Mouse (Mus musculus): ENCODE measurements at regions not wholly inside any gene's neighbourhood (a gene's known extent, or its start where the extent isn't known, plus 50 kb on each side); places are given as distances from the start of the nearest gene placed in this dataset.

DNA sequence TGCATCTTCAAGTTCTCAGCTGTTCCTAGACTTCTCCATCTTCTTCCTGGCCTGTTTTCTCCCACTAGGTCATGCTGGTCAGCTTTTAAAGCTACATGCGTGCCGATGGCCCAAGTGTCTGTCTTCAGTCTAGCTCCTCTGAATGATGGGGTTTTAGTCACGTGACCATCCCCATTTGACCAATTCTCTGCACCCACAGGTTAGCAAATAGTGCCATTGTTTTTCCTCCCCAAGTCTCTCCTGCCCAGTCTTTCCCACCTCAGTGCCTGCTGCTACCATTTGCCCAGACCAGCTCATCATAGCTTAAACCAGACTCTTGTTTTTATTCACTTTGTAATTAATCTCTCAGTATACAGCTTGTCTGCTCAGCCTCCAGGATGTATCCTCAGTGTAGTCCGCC is 62.3 kb downstream of the Zfp706 start:
- no peak for DNase-seq

DNA sequence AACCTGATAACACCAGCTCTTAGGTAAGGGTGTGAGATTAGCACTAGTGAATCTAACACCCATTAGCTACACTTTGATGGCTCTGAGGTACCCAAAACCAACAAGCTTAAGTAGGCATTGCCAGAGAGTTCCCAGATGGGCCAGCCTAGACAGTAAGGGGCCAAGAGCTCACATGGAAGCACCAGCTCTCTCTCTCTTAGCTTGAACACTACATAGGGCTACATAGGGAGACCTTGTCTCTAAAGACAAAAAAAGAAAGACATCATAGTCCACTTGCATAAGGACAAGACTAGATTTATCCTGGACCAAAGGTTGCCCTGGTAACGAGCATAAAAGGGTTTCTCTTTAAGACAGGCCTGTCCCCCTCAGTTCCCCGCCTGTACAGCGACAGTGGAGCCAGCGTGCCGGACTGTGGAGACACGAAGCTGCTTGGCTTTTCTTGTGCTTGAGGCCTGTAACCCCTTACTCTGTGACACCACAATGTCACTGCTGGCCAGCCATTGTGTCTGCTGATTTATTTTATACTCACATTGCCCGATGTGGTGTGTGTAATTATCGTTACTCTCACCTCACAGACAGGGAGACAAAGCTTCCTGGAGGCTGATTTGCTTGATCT is 62.9 kb downstream of the Zfp706 start:
- no peak for DNase-seq

DNA sequence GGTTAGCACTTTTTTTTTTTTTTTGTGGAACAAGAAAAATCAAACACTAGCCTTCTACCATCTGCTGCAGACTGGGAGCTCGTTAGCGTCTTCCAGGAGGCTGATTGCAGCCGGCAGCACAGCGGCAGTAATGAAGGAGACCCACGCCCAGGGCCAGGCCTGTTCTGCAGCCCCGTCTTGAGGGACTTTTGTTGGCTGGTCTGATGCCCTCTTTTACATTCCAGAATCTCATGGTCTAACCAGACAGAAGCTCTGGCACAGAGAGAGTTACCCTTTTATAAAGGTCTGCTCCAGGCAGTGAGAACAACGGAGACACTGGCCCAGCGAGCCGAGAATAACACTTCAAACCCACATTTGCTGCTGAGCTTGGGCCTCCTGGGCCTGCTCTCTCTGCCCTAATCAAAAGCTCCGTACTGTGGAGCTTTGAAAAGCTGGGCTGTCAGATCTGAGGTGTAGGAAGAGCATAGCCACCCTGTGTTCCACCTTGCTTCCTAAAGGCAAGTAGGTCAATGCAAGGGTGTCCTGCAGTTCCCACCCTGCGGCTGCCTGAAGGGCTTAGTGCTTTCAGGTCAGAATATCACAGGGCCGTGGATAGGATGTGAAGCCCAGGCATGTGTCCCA is 64.0 kb downstream of the Zfp706 start:
- no peak for DNase-seq

DNA sequence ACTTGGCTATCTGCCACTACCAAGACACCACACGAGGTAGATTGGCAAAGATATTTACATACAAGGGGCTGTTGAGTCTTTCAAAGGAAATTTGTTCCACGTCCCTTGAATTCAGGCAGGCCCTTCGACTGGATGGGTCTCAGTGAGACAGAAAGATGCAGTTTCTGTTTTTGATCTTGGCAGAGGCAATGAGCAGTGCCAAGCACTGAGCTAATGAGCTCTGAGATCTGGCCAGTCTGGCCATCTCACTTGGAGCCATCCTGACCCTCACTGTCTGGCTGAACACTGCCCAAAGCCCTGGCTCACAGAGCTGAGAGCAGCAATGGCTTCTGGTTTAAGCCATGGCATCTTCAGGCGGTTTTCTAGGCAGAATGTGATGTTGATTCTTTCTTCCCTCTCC is 65.3 kb downstream of the Zfp706 start:
- DNase-seq = no peak

DNA sequence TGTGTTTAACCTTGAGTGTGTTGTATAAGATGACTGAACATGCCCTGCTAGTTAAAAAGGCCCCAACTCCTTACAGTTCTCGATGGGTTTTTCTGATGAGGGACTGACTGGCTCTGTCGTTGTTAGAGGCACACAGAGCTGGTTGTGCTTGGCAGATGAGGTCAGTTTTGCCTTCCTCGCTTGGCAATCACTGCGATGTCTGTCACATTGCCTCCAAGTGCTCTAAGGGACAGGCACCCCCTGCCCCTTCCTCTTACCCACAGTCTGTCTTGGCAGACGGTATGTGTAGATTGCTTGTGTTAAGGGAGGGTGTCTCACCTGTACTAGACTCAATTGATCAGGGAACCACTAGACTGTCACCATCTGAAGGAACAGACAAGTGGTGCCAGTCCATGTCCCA is 65.8 kb downstream of the Zfp706 start:
- DNase-seq = no peak

DNA sequence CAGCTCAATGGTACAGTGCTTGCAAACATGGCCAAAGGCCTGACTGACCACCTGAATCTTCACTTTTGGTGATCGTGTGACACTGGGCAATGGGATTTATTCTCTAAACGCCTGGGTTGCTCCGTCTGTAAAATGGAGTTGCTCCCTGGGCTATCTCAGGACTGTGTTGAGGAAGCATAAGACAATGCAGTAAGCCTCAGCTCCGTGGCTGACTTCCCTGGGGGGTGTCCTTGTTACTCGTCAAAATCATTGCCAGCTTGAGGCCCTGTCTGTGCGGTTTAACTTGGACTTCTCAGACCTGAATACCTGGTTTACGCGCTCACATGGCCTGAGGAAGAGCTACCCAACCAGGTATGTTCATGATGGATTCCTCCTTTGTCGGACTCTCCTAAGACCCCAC is 68.0 kb downstream of the Zfp706 start:
- no peak for DNase-seq

DNA sequence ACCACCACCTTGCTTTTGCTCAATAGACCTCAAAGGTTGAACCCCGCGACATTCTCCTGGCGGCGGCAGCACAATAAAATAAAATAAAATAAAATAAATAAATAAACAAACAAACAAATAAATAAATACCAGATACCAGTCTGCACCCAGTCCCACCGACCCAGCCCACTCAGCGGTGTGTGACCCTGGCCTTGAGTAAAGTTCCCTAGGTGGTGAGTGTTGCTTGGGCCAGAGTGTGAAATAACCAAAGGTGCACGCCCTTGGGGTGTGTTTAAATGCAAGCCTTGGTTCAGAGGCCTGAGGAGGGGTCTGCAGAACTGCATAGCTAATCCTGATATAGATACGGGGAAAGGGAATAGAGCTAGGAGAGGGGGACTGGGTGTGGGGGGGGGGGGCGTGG is 68.4 kb downstream of the Zfp706 start:
- DNase-seq = no peak

DNA sequence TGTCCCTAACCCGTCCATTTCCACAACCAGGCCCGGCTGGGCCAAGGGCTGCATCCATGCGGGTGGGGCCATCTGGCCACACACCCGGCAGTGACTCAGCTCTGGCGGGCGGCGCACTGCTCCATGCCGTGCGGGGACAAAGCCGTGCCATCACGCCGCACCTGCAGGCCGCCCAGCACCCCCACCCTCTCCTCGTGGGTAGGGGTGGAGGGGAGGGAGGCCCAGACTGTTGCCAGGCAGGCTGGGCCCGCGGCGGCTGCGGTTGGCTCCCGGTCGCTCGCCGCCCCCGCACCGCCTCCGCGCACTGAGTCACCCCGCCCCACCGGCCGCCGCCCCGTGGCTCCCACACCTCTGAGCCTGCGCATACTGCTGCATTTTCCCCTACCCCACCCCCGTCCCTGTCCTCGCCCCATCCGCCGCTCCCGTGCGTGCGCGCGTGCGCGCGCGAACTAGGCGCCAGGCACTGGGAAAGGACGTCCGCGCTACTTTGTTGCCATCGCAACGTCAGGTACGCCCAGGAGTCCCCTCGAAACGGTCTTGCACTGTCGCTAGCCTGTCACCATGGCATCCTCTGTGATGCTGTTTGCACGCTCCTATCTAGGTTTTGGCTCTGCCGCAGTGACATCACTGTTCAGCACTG is 68.9 kb downstream of the Zfp706 start:
- DNase-seq = peak; percentile 97

DNA sequence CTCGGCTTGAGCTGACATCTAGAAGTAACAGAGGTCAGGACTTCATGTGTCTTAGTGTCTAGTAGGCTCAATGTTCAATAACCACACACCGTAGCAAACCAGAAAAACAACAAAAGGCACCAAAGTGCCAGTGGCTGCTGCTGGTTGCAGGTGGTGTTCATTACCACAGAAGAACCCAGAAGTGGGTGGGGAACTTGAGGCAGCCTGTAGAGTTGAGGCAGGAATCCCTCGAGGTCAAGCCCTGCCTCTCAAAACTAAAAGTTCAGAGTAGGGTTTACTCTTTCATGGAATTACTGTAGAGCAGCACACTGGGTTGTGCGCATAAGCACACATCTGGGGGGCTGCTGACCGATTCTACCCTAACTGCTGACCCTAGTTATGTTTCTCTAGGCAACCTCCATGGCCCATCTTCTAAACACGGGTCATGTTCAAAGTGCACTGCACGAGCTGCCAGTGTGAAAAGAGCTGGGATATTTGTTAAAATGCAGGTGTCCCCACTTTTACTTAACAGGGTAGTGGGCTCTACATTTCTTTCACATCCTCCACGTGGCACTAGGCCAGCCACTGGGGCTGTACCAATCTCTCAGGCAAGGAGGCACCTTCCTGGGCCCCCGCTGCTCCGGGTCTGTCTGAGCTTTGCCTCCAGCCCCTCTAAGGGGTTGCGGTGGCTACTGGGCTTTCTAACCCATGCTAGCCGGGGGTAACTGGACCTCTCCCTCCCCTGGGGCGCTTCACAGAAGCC is 69.6 kb downstream of the Zfp706 start:
- no peak for DNase-seq

DNA sequence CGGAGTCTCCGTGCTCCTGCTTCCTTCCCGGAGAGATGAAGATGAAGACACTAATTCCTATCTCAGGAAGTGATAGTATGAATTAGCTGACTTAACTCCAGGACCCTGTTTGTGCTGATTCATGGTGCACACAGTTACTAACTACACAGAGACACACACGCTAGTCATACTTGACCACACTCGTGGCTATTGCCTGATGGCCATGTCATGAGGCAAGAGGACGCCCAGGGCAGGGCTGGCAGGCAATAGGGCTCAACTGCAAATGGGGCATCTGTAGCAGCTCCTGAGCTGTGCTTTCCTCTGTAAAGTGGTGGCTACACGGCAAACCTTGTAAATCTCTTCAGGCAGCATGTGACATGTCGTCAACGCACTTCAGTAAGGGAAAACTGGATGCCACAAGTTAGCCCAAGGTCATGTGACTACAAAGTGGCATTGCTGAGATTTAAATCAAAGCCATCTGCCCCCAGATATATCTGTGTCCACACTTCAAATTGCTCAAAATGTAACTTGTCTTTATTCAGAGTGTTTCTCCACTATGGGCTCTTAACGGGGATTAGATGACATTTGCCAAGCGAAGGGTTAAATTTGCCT is 70.4 kb downstream of the Zfp706 start:
- DNase-seq = no peak

DNA sequence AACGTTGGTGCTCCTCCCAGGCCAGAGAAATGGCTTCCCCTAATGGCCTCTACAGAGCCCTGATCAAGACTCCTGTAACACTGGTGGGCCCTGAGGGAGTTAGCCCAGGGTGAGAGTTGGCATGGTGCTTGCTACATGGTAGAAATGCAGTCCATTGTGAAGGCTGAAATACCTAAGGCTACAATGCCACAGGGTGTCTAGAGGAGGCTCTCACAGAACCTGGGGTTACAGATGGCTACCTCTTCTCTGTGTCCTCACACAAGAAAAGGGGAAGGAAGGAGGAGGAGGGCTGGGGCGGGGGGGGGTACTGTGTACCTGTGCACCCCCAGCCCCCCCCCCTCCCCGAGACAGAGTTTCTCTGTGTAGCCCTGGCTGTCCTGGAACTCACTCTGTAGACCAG is 72.8 kb downstream of the Zfp706 start:
- no peak for DNase-seq

DNA sequence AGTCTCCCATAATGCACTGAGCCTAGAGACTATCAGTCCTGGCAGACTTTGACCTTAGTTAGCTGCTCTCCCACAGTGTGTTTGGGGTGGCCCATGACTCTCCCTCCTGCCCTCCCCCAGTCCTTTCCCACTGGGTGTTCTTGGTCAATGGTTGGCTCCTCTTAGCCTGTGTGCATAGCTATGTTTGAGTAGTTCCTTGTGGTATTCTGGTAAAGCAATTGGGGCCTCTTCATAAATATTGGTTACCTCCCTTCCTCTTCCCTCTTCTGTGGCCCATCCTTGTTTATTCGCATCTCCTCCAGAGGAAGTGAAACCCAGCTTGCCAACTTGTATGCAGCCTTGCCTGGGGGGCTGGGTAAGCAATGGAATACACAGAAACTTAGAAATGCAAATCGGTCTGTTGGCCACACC is 74.0 kb downstream of the Zfp706 start:
- DNase-seq = no peak

DNA sequence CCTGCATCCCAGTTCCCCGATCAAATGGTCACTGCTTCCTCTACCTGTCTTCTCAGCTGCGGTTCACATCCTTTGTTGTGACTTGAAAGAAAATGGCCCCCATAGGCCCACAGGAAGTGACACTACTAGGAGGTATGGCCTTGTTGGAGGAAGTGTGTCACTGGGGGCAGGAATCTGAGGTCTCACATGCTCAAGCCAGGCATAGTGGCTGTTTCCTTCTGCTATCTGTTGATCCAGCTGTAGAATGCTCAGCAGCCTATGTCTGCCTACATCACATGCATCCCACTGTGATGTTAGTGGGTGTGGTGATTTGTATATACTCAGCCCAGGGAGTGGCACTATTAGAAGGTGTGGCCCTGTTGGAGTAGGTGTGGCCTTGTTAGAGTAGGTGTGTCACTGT is 76.1 kb downstream of the Zfp706 start:
- DNase-seq = no peak

DNA sequence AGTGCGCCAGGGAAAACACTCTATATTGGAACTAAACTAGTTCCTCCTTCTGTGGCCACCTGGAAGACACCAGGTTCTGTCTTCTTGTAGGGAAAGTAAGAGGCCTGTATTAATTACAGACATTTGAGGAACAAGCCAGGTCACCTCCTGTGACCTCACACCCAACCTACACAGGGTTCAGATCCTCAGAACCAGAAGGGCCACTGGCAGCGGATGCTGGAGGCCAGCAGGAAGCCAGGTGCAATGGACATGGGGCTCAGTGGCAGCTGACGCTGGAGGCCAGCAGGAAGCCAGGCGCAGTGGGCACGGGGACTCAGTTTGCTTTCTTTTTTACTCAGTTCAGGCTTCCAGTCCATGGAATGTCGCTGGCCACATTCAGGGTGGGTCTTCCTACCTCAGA is 77.1 kb downstream of the Zfp706 start:
- no peak for DNase-seq

DNA sequence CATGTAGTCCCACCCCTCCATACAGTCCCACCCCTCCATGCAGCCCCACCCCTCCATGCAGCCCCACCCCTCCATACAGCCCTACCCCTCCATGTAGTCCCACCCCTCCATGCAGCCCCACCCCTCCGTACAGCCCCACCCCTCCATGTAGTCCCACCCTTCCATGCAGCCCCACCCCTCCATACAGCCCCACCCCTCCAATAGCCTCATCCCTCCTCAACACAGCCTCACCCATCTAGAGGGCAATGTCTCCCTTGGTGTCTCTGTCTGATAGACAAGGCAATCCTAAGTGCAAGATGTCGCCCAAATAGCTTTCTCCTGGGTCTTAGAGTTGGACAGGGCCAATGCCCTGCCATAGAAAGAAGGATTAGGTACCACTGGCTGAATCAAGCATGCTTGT is 77.8 kb downstream of the Zfp706 start:
- no peak for DNase-seq

DNA sequence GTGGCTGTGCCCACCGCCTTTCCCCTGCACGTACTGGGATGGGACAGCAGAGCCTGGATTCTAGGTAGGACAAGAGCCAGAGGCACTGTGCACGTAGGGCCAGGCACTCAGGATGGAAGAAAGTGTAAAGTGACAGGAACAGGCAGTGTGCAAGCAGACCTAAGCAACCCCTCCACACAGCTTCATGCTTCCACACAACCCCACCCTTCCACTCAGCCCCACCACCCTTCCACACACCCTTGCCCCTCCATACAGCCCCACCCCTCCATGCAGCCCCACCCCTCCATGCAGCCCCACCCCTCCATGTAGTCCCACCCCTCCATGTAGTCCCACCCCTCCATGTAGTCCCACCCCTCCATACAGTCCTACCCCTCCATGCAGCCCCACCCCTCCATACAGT is 78.5 kb downstream of the Zfp706 start:
- DNase-seq = no peak

DNA sequence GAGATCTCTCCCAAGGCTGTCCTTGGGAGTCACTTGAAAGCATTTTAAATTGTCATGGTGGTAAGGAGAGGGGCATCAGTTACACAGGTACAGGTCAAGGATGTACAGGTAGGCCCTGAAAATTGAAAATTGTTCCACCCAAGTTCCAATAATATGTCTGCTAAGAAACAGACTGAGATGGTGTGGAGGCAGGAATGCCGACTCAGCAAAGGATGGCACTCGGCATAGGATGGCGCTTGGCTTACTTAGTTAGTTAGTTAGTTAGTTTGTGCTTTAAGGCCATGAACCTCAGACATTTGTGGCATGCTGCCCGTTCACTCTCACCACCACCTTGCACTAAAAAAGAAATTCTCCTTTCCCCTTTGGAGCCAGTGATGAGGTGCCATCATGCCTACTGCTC is 78.9 kb downstream of the Zfp706 start:
- DNase-seq = no peak

DNA sequence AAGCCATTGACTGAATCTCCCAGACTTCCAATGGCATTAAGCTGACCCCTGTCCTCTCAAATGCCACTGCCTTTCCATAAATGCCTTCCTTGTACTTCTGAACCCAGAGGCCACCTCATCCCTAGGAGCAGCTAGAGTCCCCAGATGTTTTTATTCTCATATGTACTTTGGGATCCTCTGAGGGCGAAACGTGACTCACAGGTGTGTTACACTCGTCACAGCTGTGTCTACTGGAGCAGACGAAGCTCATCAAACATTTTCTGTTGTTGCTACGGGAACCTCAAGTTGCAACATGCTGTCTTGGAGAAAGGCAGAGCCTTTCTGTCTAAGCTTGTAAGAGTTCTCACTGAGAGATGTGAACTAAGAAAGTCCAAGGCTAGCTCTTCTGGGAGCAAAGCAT is 80.1 kb downstream of the Zfp706 start:
- DNase-seq = no peak

DNA sequence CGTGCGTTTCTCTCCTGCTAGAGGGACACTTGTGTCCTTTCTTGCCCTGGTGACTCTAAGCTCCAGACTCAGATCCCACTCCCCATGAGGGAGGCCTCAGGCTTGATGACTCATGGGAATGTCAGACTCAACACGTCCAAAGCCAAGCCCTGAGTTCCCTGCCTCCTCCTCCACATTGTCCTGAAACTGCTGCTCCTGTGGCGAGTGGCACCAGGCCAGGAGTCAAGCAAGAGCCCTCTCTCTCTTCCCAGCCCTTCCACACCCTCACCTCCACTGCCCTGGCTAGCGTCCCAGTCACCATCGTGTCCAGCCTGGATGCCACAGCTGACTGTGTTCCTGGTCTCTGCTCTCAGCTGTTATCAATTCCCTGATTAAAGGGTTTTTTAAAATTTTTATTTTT is 83.4 kb downstream of the Zfp706 start:
- DNase-seq = peak; percentile 60

DNA sequence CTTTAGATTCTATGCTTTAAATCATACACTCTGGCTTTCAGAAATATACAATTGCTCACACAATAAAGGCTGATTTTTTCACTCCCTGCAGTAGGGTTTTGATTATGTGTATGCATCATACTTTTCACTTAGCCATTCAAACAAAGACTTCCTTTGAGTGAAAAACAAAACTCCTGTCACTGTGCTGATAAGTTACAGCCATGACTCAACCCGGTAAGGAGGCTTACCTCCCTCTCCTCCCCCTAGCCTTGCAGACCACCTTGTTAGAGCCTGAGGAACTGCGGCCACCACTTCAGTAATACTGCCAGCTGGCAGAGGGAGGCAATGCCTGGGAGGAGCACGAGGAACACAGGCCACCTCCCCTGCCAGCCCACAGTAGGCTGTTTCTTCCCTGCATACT is 86.2 kb downstream of the Zfp706 start:
- DNase-seq = no peak

DNA sequence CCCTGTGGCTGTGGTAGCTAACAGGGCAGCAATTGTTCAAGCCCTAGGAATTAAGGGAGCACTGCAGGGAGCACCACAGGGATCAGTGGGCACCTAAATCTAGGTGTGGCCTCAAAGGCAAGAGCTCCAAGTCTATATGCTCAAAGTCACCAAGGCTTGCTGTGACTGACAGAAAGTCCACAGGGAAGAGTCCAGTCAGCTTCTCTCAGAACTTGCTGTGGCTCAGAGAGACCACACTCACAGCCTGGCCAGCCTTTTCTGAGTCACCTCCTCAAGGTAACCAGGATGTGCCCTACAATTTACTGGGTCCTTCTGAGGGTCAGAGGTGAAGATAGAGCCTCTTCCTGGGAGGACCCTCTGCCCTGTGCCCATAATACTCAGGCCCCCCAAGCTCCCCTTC is 86.7 kb downstream of the Zfp706 start:
- no peak for DNase-seq

DNA sequence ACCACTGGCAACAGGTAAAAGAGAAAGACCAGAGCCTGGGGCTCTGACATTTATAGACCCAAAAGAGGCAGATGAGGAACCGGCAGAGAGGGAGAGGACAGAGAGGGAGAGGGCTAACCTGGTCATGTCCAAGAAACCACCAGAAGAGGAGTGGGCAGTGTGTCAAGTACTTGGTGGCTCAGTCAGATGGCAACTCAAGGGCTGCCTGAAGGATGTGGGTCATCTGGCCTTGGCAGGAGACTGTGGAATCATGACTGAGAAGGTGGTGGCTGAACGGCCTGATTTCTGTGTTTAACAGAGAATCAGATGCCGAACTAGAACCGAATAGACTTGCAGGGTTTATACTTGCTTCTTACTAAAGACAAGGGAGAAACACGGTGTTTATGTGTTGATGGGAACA is 87.9 kb downstream of the Zfp706 start:
- no peak for DNase-seq

DNA sequence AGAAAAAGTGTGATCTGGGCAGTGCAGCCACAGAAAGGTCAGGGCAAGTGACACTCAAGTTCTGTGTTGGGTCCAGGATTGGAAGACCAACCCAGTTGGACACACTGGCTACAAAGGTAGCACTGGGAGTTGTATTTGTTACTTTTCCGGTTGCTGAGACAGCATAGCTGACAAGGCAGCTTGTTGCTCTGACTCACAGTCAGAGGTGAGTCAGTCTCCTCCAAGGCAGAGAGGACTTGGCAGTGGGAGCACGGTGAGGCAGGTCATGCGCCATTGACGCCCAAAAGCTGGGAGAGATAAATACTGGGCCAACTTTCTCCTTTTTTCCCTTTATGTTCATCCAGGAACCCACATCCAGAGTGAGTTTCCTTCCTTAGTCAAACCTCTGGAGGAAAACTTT is 88.4 kb downstream of the Zfp706 start:
- peak; percentile 37 for DNase-seq

Data from adrenal gland, postnatal 25 days (tissue).